Mouse (Mus musculus): ENCODE measurements at regions not wholly inside any gene's neighbourhood (a gene's known extent, or its start where the extent isn't known, plus 50 kb on each side); places are given as distances from the start of the nearest gene placed in this dataset.

- no peak for DNase-seq
Measured at GRCm38 (mm10) chr10:8071858-8072257, 115.8 kb upstream of the Tab2 start.

GRCm38 (mm10) chr10:8070472-8070871 lies 114.4 kb upstream of the Tab2 start:
- no peak for DNase-seq

GRCm38 (mm10) chr10:8066926-8067325 lies 110.9 kb upstream of the Tab2 start:
- no peak for DNase-seq

DNA sequence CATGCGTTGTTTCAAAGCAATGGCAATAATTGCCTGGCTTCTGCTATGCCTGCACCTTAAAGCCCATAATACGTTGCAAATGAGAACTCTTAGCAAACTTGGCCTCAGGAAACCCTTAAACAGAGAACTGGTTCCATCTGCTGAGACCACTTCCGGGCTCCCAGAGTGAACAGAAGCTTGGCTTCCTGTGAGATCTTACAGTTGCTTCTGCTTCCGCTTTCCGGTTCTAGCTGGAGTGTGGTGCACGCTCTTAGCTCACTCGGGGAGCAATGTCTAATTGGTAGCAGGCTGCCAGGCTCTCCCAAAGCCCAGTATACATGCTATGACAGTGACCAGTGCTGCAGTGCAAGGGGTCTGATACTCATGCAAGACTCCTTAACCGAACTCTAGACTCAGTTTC lies 109.7 kb upstream of the Tab2 start:
- DNase-seq, result no peak

DNA sequence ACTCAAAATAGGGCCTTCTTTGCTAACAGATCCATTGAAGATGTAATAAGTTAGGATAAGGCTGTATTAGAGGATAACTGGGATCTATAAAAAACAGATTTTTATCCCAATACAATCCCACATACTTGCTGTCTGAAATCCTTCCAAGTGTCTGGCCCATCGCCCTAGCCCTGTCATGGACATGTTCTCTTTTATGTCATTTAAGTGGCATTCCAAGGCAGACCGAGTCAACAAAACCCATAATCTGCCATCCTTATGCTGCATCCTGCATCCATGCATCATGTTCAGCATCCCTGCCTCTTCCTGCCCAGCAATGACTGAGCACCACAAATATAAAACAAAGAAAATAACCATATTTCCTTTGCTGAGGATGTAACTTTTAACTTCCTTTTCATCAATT lies 108.3 kb upstream of the Tab2 start:
- no peak for DNase-seq

- DNase-seq, result no peak
Measured at GRCm38 (mm10) chr10:8063458-8064090, 107.5 kb upstream of the Tab2 start.

- no peak for DNase-seq
Measured at GRCm38 (mm10) chr10:8060987-8061386, 105.0 kb upstream of the Tab2 start.

DNA sequence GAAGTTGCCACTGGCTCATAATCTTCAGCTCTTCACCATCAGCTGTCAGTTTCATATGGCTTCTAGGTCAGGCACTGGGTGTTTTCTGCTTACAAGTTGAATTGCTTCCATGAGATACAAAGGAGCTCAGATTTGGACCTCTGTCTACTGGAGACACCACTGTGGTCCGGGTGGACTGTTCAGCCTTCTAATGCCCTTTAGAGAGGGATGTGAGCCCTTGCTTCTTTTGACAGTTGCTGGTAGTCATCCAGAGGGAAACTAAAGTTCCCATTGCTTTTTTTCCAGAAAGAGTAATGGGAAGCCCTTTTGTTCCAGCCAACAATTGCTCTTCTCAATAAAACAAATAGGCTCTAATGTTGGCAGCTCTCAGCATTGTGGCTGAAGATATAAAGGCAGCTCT lies 103.7 kb upstream of the Tab2 start:
- DNase-seq, result no peak

DNA sequence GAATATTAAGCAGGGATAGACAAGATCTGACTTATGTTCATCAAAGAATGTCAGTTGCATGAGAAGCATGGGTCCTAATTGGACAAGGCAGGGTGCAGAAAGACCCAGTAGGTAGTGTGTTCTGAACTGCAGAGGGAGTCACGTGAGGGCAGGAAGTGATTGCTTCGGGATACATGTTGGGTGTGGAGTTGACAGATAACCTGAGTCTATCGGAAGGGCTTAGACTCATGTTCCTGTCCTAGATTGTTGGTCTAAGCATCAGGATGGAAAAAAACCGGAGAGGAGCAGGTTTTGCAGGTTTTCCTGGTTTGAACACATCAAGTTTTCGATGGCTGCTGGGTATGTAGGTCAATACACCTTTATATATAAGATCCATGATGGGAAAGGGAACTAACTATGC lies 101.8 kb upstream of the Tab2 start:
- no peak for DNase-seq

- no peak for DNase-seq
Measured at GRCm38 (mm10) chr10:8055293-8055692, 99.3 kb upstream of the Tab2 start.

- no peak for DNase-seq
Measured at GRCm38 (mm10) chr10:8043416-8044163, 87.6 kb upstream of the Tab2 start.

GRCm38 (mm10) chr10:8042306-8042705 lies 86.3 kb upstream of the Tab2 start:
- DNase-seq, result no peak

GRCm38 (mm10) chr10:8041790-8042189 lies 85.8 kb upstream of the Tab2 start:
- no peak for DNase-seq

DNA sequence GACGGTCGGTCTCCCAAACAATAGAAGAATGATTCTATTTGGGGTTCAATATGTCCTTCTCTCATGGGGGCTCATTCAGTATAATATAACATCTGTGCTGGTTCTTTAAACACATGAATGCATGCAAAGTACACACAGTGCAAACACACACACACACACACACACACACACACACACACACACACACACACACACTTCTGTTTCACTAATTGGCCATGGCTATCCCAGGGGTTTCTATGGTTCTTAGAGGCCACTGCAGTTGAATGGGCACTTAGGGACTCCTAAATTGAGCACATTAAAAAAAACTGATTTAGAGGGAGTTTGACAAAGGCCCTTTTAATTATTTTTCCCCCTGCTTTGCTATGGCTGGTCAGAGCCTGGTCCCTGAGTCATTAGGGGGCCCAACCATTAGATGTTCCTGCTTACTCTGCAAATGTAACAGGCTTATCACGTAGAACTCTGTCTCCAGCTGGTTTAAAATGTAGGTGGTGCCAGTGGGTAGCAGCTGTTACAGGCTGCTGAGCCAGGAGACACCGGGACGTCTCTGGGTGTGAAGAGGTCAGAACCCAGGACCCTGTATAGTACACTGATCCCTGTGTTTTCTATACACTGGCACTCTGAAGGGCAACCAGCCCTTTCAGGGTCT lies 82.1 kb upstream of the Tab2 start:
- no peak for DNase-seq

DNA sequence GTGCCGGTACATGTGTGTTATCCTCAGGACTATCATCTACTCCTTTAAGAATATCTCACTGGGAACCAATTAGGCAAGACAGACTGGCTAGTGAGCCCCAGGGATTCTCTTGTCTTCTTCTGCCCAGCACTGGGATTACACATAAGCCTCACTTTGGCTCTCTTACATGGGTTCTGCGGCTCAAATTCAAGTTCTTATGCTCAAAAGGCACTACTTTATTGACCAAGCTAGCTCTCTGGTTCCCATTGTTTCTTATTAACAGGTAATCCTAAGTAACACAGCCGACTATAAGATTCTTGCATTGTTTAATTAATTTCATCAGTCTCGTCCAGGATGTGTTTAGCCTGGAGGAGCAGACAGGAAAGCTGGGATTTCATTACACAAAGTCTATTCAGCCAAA lies 80.3 kb upstream of the Tab2 start:
- DNase-seq, result no peak

DNA sequence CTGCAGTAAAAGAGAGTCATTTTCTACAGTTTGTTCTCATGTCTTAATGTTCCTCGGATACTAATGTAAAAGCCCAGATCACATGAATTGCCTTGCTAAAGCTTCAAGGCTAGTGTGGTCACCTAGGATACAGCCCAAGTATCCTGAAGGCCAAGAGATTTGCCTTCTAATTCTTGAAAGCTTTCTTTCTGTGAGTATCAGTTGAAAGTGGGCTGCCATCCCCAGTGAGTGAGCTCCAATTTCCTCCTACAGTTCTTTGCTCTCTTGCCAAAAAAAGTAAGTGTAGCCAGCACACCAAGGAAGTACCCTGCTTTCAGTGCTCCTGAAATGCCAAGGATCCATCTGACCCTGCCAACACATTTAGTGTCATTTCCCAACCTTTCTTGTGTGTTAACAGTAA lies 79.3 kb upstream of the Tab2 start:
- DNase-seq, result no peak

DNA sequence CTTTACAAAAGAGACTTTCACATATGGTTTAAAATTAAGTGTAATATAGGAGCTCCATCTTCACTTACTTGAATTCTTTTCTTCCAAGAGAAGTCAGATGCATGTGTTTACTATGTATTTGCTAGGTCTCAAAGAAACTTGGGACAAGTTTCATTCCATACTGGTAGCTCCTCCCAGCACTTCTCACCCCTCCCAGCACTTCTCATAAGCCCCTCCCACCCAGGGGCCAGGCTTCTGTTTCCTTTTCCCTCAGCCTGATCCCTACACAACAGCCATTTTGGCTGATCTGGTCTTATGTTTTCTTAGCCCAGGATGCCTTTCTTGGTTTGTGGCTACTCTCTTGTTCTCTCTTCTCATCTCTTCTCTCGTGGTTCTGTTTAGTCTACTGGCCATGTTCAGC lies 76.2 kb upstream of the Tab2 start:
- no peak for DNase-seq

GRCm38 (mm10) chr10:8028840-8029239 lies 72.8 kb upstream of the Tab2 start:
- DNase-seq, result peak; percentile 63

GRCm38 (mm10) chr10:8027023-8027422 lies 71.0 kb upstream of the Tab2 start:
- peak; percentile 13 for DNase-seq

GRCm38 (mm10) chr10:8023741-8024140 lies 67.7 kb upstream of the Tab2 start:
- no peak for DNase-seq

DNA sequence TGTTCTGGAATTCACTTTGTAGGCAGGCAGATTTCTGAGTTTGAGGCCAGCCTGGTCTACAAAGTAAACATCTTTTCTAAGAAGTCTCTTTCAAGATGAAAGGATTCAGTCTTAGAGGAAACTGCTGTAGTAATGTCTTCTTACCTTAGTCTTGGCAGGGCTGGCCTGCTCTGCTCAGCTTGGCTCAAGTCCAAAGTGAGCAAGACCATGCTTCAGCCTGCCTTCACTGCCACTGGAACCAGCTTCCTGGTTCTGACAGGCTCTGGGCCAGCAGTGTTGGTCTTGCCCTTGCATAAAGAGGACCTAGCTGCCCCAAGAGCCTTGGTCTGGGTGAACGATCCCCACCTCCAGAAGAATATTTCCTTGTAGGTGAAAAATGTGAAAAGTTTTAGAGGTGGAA lies 65.9 kb upstream of the Tab2 start:
- DNase-seq, result peak; percentile 15

- DNase-seq, result no peak
Measured at GRCm38 (mm10) chr10:8020916-8021705, 65.1 kb upstream of the Tab2 start.

DNA sequence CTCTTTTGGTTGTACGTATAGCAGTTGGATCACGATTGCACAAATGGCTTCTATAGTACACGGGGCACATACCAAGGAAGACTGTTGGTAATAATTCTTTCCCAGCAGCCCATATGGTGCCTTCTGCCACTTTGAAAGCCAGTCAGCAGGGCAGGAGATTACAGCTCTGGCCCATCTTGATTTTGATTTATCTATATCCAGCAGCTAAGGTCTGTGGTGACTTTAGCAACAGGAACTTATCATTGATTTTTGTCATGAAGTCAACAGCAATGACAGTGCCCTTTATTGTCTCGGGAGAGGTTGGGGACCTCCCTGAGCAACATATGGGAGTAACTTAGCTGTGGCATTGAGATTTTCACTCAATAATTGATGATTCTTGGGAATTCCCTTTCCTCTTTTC lies 64.1 kb upstream of the Tab2 start:
- DNase-seq, result no peak

All from adrenal gland, postnatal 14 days (tissue).